Mouse (Mus musculus): ENCODE data around the gene Lrrc25.

- TF ChIP-seq CTCF (IDR thresholded peaks at IDR 0.05; ENCODE audit: control insufficient read depth, insufficient read depth, insufficient replicate concordance, low read depth, low read length) (no peak), POLR2A (IDR thresholded peaks at IDR 0.05; ENCODE audit: control insufficient read depth, low read depth, low read length) (no peak)
Measured at GRCm38 (mm10) chr8:70664631-70665030, 48.7 kb downstream of the Lrrc25 start.

Measured in testis, adult 2 months (tissue).